Mouse (Mus musculus) macrophage (primary cell): ENCODE data around the gene Fam71f2. TPM values are rescaled to one million over a fixed set of nuclear protein-coding genes. Genes with fewer than 3 reads are reported as not detected.

ENCODE experiments used
- H3K27ac ChIP-seq: fragments of 350-480 bp; formaldehyde crosslinking; 2 replicates; pipeline ENCODE4 v1.9.0; 2021
- H3K36me3 ChIP-seq: fragments of 350-480 bp; formaldehyde crosslinking; 2 replicates; pipeline ENCODE4 v1.9.0; 2021; ENCODE audit errors: inconsistent target
- H3K4me3 ChIP-seq: fragments of 350-480 bp; formaldehyde crosslinking; 2 replicates; pipeline ENCODE4 v1.9.0; 2021; ENCODE audit errors: inconsistent target
- H3K79me2 ChIP-seq: fragments of 350-480 bp; formaldehyde crosslinking; 2 replicates; pipeline ENCODE4 v1.9.0; 2021; ENCODE audit errors: inconsistent target
- WGBS: methylation state at CpG from one replicate; pipeline ENCODE4 v1.1.7; 2026; ENCODE audit warnings: inconsistent platforms; ENCODE audit not compliant: missing documents; 5-methylcytosine and 5-hydroxymethylcytosine counted together
- polyA plus RNA-seq: library from polyadenylated mRNA; stranded (reverse); fragments of 250-400 nt; gene quantifications from 3 replicates; pipeline ENCODE4 v1.2.4, GENCODE M21; 2018; ENCODE audit warnings: inconsistent platforms

Fam71f2 gene
- polyA plus RNA-seq, 1 experiment from 2014 or later: not detected

GRCm38 (mm10) chr6:29263650-29264455 is 15.5 kb upstream of the Fam71f2 start:
- Histone ChIP-seq H3K27ac (no peak overlapping the region), H3K36me3 (no peaks in the 10 kb centered on the region), H3K4me3 (no peak overlapping the region), H3K79me2 (no peaks in the 10 kb centered on the region)
- 87% methylated on average over 6 of the region's 6 CpGs for WGBS

- no peaks in the 10 kb centered on the region for H3K36me3 ChIP-seq
- no peak overlapping the region for H3K4me3 ChIP-seq
- 18% methylated on average over 3 of the region's 3 CpGs for WGBS
- H3K79me2 ChIP-seq: no peaks in the 10 kb centered on the region
- no peak overlapping the region for H3K27ac ChIP-seq
These were observed 15.0 kb upstream of the Fam71f2 start for GRCm38 (mm10) chr6:29264456-29264781.

GRCm38 (mm10) chr6:29266936-29267335 is 12.5 kb upstream of the Fam71f2 start:
- WGBS: 81% methylated on average over 4 of the region's 4 CpGs
- no peak overlapping the region for H3K27ac ChIP-seq
- no peaks in the 10 kb centered on the region for H3K36me3 ChIP-seq
- H3K4me3 ChIP-seq: no peak overlapping the region
- no peaks in the 10 kb centered on the region for H3K79me2 ChIP-seq

GRCm38 (mm10) chr6:29269006-29269668 is 10.3 kb upstream of the Fam71f2 start:
- Histone ChIP-seq H3K36me3 (no peaks in the 10 kb centered on the region), H3K27ac (no peak overlapping the region), H3K79me2 (peaks cover 2% of the 10 kb centered on the region; the same call in 1 of the 2 replicates), H3K4me3 (no peak overlapping the region)
- WGBS: 92% methylated on average over 6 of the region's 6 CpGs

- WGBS: 12% methylated on average over 8 of the region's 8 CpGs
- Histone ChIP-seq H3K79me2 (peaks cover 6% of the 10 kb centered on the region; the same call in 1 of the 2 replicates), H3K36me3 (no peaks in the 10 kb centered on the region), H3K27ac (no peak overlapping the region), H3K4me3 (no peak overlapping the region)
These were observed 8.4 kb upstream of the Fam71f2 start for GRCm38 (mm10) chr6:29270961-29271360.

GRCm38 (mm10) chr6:29272312-29273072 is 6.9 kb upstream of the Fam71f2 start, which contains the start of gene Hilpda:
TSS of gene Hilpda (plus strand) at chr6:29272488.
- Histone ChIP-seq H3K4me3 (peak within 1 kb of the TSS; percentile 89), H3K79me2 (peaks cover 6% of the 10 kb centered on the region; the same call in 1 of the 2 replicates), H3K27ac (peak within 1 kb of the TSS; percentile 68), H3K36me3 (no peaks in the 10 kb centered on the region)
- under 1% methylated on average over 45 of the region's 46 CpGs for WGBS

GRCm38 (mm10) chr6:29276746-29277145 is 2.6 kb upstream of the Fam71f2 start:
- Histone ChIP-seq H3K27ac (no peak overlapping the region), H3K79me2 (peaks cover 6% of the 10 kb centered on the region; the same call in 1 of the 2 replicates), H3K4me3 (no peak overlapping the region), H3K36me3 (no peaks in the 10 kb centered on the region)
- WGBS: 96% methylated on average over 5 of the region's 5 CpGs

- no peak overlapping the region for H3K27ac ChIP-seq
- WGBS: 50% methylated on average over 8 of the region's 8 CpGs
- H3K36me3 ChIP-seq: no peaks in the 10 kb centered on the region
- H3K79me2 ChIP-seq: peaks cover 6% of the 10 kb centered on the region; the same call in 1 of the 2 replicates
- H3K4me3 ChIP-seq: no peak overlapping the region
These were observed 703 bp upstream of the Fam71f2 start for GRCm38 (mm10) chr6:29278513-29279267.

GRCm38 (mm10) chr6:29280671-29281070 is 1.3 kb downstream of the Fam71f2 start:
- Histone ChIP-seq H3K36me3 (no peaks in the 10 kb centered on the region), H3K27ac (no peak overlapping the region), H3K79me2 (no peaks in the 10 kb centered on the region), H3K4me3 (no peak overlapping the region)
- WGBS: 85% methylated on average over 7 of the region's 7 CpGs

GRCm38 (mm10) chr6:29286870-29287269 is 7.5 kb downstream of the Fam71f2 start:
- H3K36me3 ChIP-seq: no peaks in the 10 kb centered on the region
- WGBS: 67% methylated on average over 7 of the region's 7 CpGs
- no peaks in the 10 kb centered on the region for H3K79me2 ChIP-seq
- H3K27ac ChIP-seq: no peak overlapping the region
- H3K4me3 ChIP-seq: no peak overlapping the region

GRCm38 (mm10) chr6:29287481-29287880 is 8.1 kb downstream of the Fam71f2 start:
- no peaks in the 10 kb centered on the region for H3K79me2 ChIP-seq
- H3K4me3 ChIP-seq: no peak overlapping the region
- WGBS: 89% methylated on average over 6 of the region's 6 CpGs
- H3K27ac ChIP-seq: no peak overlapping the region
- H3K36me3 ChIP-seq: no peaks in the 10 kb centered on the region

- H3K36me3 ChIP-seq: no peaks in the 10 kb centered on the region
- WGBS: 83% methylated on average over 5 of the region's 5 CpGs
- H3K79me2 ChIP-seq: no peaks in the 10 kb centered on the region
- H3K4me3 ChIP-seq: no peak overlapping the region
- no peak overlapping the region for H3K27ac ChIP-seq
These were observed 8.6 kb downstream of the Fam71f2 start for GRCm38 (mm10) chr6:29287944-29288343.

GRCm38 (mm10) chr6:29288651-29289050 is 9.3 kb downstream of the Fam71f2 start:
- H3K36me3 ChIP-seq: no peaks in the 10 kb centered on the region
- H3K27ac ChIP-seq: no peak overlapping the region
- WGBS: 93% methylated on average over 6 of the region's 6 CpGs
- H3K79me2 ChIP-seq: no peaks in the 10 kb centered on the region
- H3K4me3 ChIP-seq: no peak overlapping the region

GRCm38 (mm10) chr6:29299112-29299511 is 19.7 kb downstream of the Fam71f2 start:
- Histone ChIP-seq H3K36me3 (no peaks in the 10 kb centered on the region), H3K4me3 (no peak overlapping the region), H3K27ac (no peak overlapping the region), H3K79me2 (no peaks in the 10 kb centered on the region)
- 66% methylated on average over 2 of the region's 2 CpGs for WGBS
